Mouse (Mus musculus): ENCODE data around the gene Slc16a4.

GRCm38 (mm10) chr3:107261851-107262165, 29.2 kb upstream of the Slc16a4 start:
- TF ChIP-seq CTCF (IDR thresholded peaks at IDR 0.05; ENCODE audit: borderline replicate concordance, insufficient read depth, low read length): no peak
- TF ChIP-seq POLR2A (IDR thresholded peaks at IDR 0.05; ENCODE audit: low read depth, low read length): no peak
